Mouse (Mus musculus) cortical plate, adult 2 months (tissue): ENCODE results near the gene Sufu.

Experiments used
- CTCF ChIP-seq: fragments of 200-500 bp; IDR thresholded peaks from 2 replicates; pipeline ENCODE4 v1.5.1; 2011; ENCODE audit warnings: mild to moderate bottlenecking, control low read depth, low read length; ENCODE audit not compliant: insufficient read depth; ENCODE audit errors: extremely low read depth
- POLR2A ChIP-seq: fragments of 200-500 bp; IDR thresholded peaks from 2 replicates; pipeline ENCODE4 v1.6.1; 2011; ENCODE audit warnings: mild to moderate bottlenecking, low read length, control low read depth; ENCODE audit not compliant: insufficient read depth; ENCODE audit errors: extremely low read depth

DNA sequence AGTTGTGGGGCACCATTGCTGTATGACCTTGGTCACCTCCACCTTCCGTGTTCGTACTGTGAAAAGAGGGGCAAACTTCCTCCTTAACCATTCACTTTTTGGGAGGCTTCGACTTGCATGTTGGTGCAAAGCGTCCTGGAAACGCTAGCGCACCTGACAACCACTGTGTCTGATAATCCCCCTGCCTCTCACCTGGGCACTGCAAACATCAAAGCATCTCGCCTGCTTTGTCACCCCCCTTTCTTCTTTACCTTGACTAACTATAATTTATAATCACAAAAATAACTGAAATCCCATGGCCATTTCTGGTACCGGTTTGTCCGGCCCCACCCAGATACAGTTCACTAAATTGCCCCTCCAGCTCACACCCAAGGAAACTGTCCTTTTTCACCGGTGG lies 2.0 kb upstream of the Sufu start:
- no peak for TF ChIP-seq CTCF
- TF ChIP-seq POLR2A: no peak; the same call in 1 of the 2 replicates
